ENCODE assay signal across 15 mouse cellular contexts in the genomic region with DNA sequence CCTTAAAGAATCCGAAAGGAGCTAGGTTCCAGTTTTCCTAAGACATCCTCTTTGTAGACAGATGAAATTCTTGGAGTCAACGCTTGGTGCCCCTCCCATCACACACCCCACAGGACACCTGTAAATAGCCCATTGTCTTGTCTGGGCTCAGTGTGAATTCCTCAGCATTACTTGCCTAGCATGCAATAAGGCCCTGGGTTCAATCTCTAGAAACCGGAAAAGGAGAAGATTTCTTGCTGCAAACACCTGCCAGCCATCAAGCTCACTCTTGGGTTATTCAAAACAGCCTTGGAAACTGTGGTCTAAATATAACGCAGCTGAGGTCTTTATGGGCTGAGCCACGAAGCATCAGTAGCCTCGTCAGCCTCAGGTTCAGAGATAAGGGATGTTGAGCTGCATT.
"Had no signal": no experiment of that assay in that cellular context is flagged by ENCODE, and none has a peak within 500 bp of the region (broad histone marks: within the 10 kb centered on the region; RNA-seq: fewer than 3 reads in every experiment).

No protein-coding gene starts in this region.

- H3K9ac ChIP-seq: liver, embryonic 12.5 days; liver, embryonic 14.5 days; midbrain, embryonic 12.5 days; midbrain, embryonic 15.5 days; neural tube, embryonic 12.5 days had no signal

- ATAC-seq: liver, embryonic 12.5 days; midbrain, embryonic 15.5 days had no signal

- H3K27me3 ChIP-seq: liver, embryonic 12.5 days; midbrain, embryonic 15.5 days; neural tube, embryonic 12.5 days had no signal

- DNase-seq: lung, postnatal 14 days; retina, postnatal 1 day; right cerebral cortex, adult 18-20 months; right cerebral cortex, postnatal 25 days; right cerebral cortex, postnatal 4 days; spleen, adult 18-20 months; thymus, adult 18-20 months; thymus, postnatal 14 days; thymus, postnatal 36 days had no signal

- H3K36me3 ChIP-seq: liver, embryonic 12.5 days; midbrain, embryonic 10.5 days; midbrain, embryonic 12.5 days; midbrain, embryonic 15.5 days; neural tube, embryonic 12.5 days had no signal

- H3K4me2 ChIP-seq: liver, embryonic 12.5 days; midbrain, embryonic 12.5 days; midbrain, embryonic 15.5 days; neural tube, embryonic 12.5 days had no signal

- H3K27ac ChIP-seq: liver, embryonic 12.5 days; liver, embryonic 14.5 days; midbrain, embryonic 12.5 days; midbrain, embryonic 15.5 days; neural tube, embryonic 12.5 days had no signal

- H3K9me3 ChIP-seq: liver, embryonic 12.5 days; midbrain, embryonic 10.5 days; midbrain, embryonic 12.5 days; midbrain, embryonic 15.5 days; neural tube, embryonic 12.5 days had no signal

- H3K4me3 ChIP-seq: liver, embryonic 12.5 days; midbrain, embryonic 10.5 days; midbrain, embryonic 12.5 days; midbrain, embryonic 15.5 days; neural tube, embryonic 12.5 days had no signal
